Mouse (Mus musculus) layer of hippocampus, adult 2 months (tissue): ENCODE data around the gene Smr2. TPM values are rescaled to one million over a fixed set of nuclear protein-coding genes. Genes with fewer than 3 reads are reported as not detected.
"Not testable (repeated sequence)": the region's sequence is repeated elsewhere in the genome, so short reads cannot be mapped to it uniquely, and the experiment has no call there.

Experiments used
- DNase-seq, 2 experiments: peaks; one replicate each; pipeline ENCODE4 v3.0.0; 2022; ENCODE audit warnings: low spot score in 2 of 2
- H3K27ac ChIP-seq: fragments of 200-600 bp; 2 replicates; pipeline ENCODE4 v1.8.1; 2022
- H3K4me3 ChIP-seq: fragments of 200-600 bp; 2 replicates; pipeline ENCODE4 v1.8.1; 2022; ENCODE audit warnings: mild to moderate bottlenecking
- CTCF ChIP-seq: fragments of 200-600 bp; conservative IDR thresholded peaks from 2 replicates; pipeline ENCODE4 v1.8.1; 2022; ENCODE audit warnings: antibody characterized with exemption, mild to moderate bottlenecking, moderate library complexity
- long read RNA-seq, 2 experiments: library from polyadenylated mRNA; stranded (forward); transcript quantifications; one replicate each; pipeline ENCODE4 v2.0.0; 2021; ENCODE audit warnings: borderline mapping rate in 2 of 2
- total RNA-seq, 2 experiments: library from RNA; stranded (reverse); gene quantifications; 2 replicates each; pipeline ENCODE4 v1.2.3; 2021

Gene Smr2
- total RNA-seq = not detected
- long read RNA-seq, experiment 1 = 0 reads
- long read RNA-seq, experiment 2 = 0 reads

DNA sequence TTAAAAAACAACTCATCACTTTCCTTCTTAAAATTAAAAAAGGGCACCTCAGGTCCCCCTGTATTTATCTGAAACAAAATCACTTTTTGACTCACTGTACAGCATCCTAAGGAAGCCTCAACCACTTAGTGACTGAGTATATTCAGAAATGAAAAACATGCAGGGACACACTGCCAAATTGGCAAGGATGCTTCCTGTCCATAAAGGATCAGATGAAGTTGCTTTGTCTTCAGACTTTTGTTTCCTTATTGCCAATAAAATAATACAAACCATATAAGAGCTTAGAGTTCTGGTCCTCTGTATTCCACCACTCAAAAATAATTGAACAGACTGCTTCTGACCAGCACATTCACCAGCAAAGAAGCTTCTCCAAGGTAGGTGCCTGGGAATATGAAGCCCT, at the start of gene Smr2:
Smr2 (plus strand) TSS at position 301 of the 400 bp plus-strand sequence.
- H3K4me3 ChIP-seq, DNase-seq: not testable (repeated sequence)

DNA sequence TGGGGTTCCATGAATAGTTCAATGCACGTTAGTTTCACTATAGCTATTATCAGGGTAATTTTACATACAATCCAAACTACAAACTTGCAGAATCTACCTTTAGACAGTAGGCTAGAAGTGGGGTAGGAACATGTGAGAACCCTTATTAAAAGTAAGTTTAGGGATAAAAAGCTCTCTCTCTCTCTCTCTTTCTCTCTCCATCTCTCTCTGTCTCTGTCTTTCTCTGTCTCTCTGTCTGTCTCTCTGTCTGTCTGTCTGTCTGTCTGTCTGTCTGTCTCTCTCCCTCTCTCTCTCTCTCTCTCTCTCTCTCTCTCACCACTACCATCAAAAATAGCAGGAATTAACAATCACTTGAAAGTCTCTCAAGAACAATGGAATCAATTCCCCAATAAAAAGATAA, 25.1 kb downstream of the Smr2 start, which contains the start of gene Gm11116:
Gm11116 (minus strand) TSS at position 101 of the 400 bp plus-strand sequence.
- H3K4me3 ChIP-seq = no peak within 1 kb of the TSS
- H3K27ac ChIP-seq = no peak within 1 kb of the TSS
- DNase-seq = no peak
- no peak for TF ChIP-seq CTCF

More for the DNA sequence above, at the start of gene Smr2:
- H3K27ac ChIP-seq = not testable (repeated sequence)

DNA sequence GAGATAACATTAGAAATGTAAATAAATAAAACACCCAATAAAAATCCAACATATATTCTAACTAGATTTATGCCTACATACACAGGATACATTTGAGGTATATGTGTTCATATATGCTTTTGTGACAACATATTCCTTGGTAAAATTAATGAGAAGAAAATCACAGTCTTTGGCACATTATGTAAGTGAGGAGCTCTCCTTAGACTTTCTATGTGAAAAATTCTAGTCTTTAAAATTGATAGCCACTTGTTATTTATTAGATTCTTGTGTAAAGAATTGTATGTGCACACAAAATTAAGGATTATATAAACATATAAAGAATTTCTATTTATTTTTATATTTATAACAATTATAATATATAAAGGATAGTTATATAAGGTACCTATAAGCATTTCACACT, 67.6 kb downstream of the Smr2 start, which contains the start of gene Gm11115:
Gm11115 (minus strand) TSS at position 101 of the 400 bp plus-strand sequence.
- Histone ChIP-seq H3K4me3 (no peak within 1 kb of the TSS), H3K27ac (no peak within 1 kb of the TSS)
- TF ChIP-seq CTCF = no peak
- no peak for DNase-seq

Other genes with a start within 250 kb of the Smr2 start
- not detected for gene Odam, start 201.5 kb upstream of the Smr2 start, total RNA-seq
- gene Csn3, start 161.0 kb upstream of the Smr2 start, total RNA-seq = not detected
- gene 2310003L06Rik, start 117.1 kb upstream of the Smr2 start, total RNA-seq = not detected
- not detected for gene Gm28434, start 117.0 kb upstream of the Smr2 start, total RNA-seq
- not detected for gene Cabs1, start 107.1 kb upstream of the Smr2 start, total RNA-seq
- gene Smr3a, start 84.0 kb upstream of the Smr2 start, total RNA-seq = not detected
- not detected for gene Gm11116, start 25.0 kb downstream of the Smr2 start, total RNA-seq
- gene Gm11115, start 67.5 kb downstream of the Smr2 start, total RNA-seq = not detected
- gene Gm7714, start 182.4 kb downstream of the Smr2 start, total RNA-seq = not detected
- not detected for gene Prol1, start 230.8 kb downstream of the Smr2 start, total RNA-seq